ENCODE assay signal across 8 mouse cellular contexts in genomic region chr4:32984801-32985675, GRCm38 (mm10). TPM values are rescaled to one million over a fixed set of nuclear protein-coding genes. Genes with fewer than 3 reads are reported as not detected.
DNase-seq lines count a peak whose midpoint lies in the region; ATAC-seq and TF ChIP-seq lines count a peak whose summit lies in the region.

No protein-coding gene starts in this region.

- H3K4me2 ChIP-seq in liver, embryonic 14.5 days (ENCODE audit: low read depth): peak overlapping the region; percentile 78

- H3K27ac ChIP-seq in embryonic facial prominence, embryonic 10.5 days (replicated peaks): peak overlapping the region; percentile 97
- H3K27ac ChIP-seq in hindbrain, embryonic 10.5 days: peak overlapping the region; percentile 99
- H3K27ac ChIP-seq in liver, embryonic 14.5 days: no peak overlapping the region

- peaks cover 22% of the 10 kb centered on the region for H3K27me3 ChIP-seq in embryonic facial prominence, embryonic 10.5 days (replicated peaks; ENCODE audit: low read depth, poor library complexity, severe bottlenecking)
- peaks cover 14% of the 10 kb centered on the region for H3K27me3 ChIP-seq in hindbrain, embryonic 10.5 days (ENCODE audit: insufficient read depth, poor library complexity, severe bottlenecking)
- peaks cover 41% of the 10 kb centered on the region for H3K27me3 ChIP-seq in liver, embryonic 14.5 days (ENCODE audit: control insufficient read depth, insufficient read depth, low read length)
- H3K27me3 ChIP-seq in splenic B cell, adult 2 months (ENCODE audit: control insufficient read depth, insufficient read depth, low read length, poor library complexity, severe bottlenecking): 0 out of 2 replicates have a peak, but pooled peaks cover 2% of the 10 kb centered on the region

- WGBS in embryonic facial prominence, embryonic 10.5 days: 7% methylated on average over 13 of the region's 13 CpGs
- WGBS in hindbrain, embryonic 10.5 days: 8% methylated on average over 13 of the region's 13 CpGs
- 28% methylated on average over 13 of the region's 13 CpGs for WGBS in liver, embryonic 14.5 days (ENCODE audit: insufficient replicate concordance)

- H3K4me1 ChIP-seq in embryonic facial prominence, embryonic 10.5 days: peaks cover 53% of the 10 kb centered on the region
- peaks cover 51% of the 10 kb centered on the region for H3K4me1 ChIP-seq in hindbrain, embryonic 10.5 days (replicated peaks)
- H3K4me1 ChIP-seq in liver, embryonic 14.5 days (replicated peaks; ENCODE audit: control insufficient read depth in 2 of 2, insufficient read depth in 2 of 2, low read length in 1 of 2): peaks cover 31 to 43% of the 10 kb centered on the region in 2 experiments

- intact Hi-C loops in left cerebral cortex, postnatal 4 days (cut with DNase I): no loop called here

- peak; percentile 6 for DNase-seq in left cerebral cortex, postnatal 4 days
- no peak for DNase-seq in left cerebral cortex, adult 8-10 months (ENCODE audit: low spot score in 2 of 2)
- peak; percentile 60 for DNase-seq in embryonic facial prominence, embryonic 10.5 days (ENCODE audit: low spot score)
- DNase-seq in hindbrain, embryonic 10.5 days (ENCODE audit: low spot score): peak; percentile 34
- no peak for DNase-seq in liver, embryonic 14.5 days (ENCODE audit: low read depth in 3 of 3, low spot score in 3 of 3)
- DNase-seq in splenic B cell, adult 2 months (ENCODE audit: low read depth, low spot score): peak; percentile 12
- DNase-seq in gastrocnemius, adult 8-10 months (ENCODE audit: low spot score in 2 of 2): no peak
- no peak for DNase-seq in adrenal gland, adult 18-20 months (ENCODE audit: low spot score in 2 of 2)

- ATAC-seq in liver, embryonic 14.5 days (ENCODE audit: insufficient read depth): no peak

- TF ChIP-seq CTCF in liver, embryonic 14.5 days (IDR thresholded peaks at IDR 0.05; ENCODE audit: low read depth): peak; percentile 53

- peak overlapping the region; percentile 95 for H3K4me3 ChIP-seq in embryonic facial prominence, embryonic 10.5 days
- H3K4me3 ChIP-seq in hindbrain, embryonic 10.5 days: peak overlapping the region; percentile 91
- H3K4me3 ChIP-seq in liver, embryonic 14.5 days (ENCODE audit: insufficient read depth in 1 of 2, low read depth in 2 of 2, low read length in 2 of 2): peak overlapping the region; percentile 59 to 61

- TF ChIP-seq EP300 in liver, embryonic 14.5 days (IDR thresholded peaks at IDR 0.05; ENCODE audit: low read depth): no peak

- no peaks in the 10 kb centered on the region for H3K9me3 ChIP-seq in embryonic facial prominence, embryonic 10.5 days
- H3K9me3 ChIP-seq in hindbrain, embryonic 10.5 days: no peaks in the 10 kb centered on the region
- no peaks in the 10 kb centered on the region for H3K9me3 ChIP-seq in liver, embryonic 14.5 days (ENCODE audit: control insufficient read depth, low read length)

- H3K36me3 ChIP-seq in embryonic facial prominence, embryonic 10.5 days (replicated peaks): no peaks in the 10 kb centered on the region
- H3K36me3 ChIP-seq in hindbrain, embryonic 10.5 days: no peaks in the 10 kb centered on the region
- H3K36me3 ChIP-seq in liver, embryonic 14.5 days (replicated peaks; ENCODE audit: control insufficient read depth, insufficient read depth, low read depth): no peaks in the 10 kb centered on the region
- H3K36me3 ChIP-seq in splenic B cell, adult 2 months (ENCODE audit: control insufficient read depth, insufficient read depth, low read length, poor library complexity, severe bottlenecking): no peaks in the 10 kb centered on the region

- peak overlapping the region; percentile 53 for H3K9ac ChIP-seq in liver, embryonic 14.5 days (replicated peaks)

RNA-seq across cellular contexts. Expression of gene Rragd, which starts 2.2 kb away (rescaled TPM):
- 10 to 100 TPM; 53.9 to 59.9 TPM for total RNA-seq in left cerebral cortex, postnatal 4 days (2021)
- total RNA-seq in left cerebral cortex, adult 8-10 months (2022): 100 to 1,000 TPM in 2 of 4 experiments, 10 to 100 TPM in 2; 95.8 to 117 (median 104) TPM
- 22.5 and 22.9 TPM in 2 replicates for polyA plus RNA-seq in embryonic facial prominence, embryonic 10.5 days (2016; fragmentation: Nextera tagmentation; extraction: Ambion mirVana)
- polyA plus RNA-seq in hindbrain, embryonic 10.5 days (2016; fragmentation: Nextera tagmentation; extraction: Ambion mirVana): 24.8 and 28.0 TPM in 2 replicates
- polyA plus RNA-seq in liver, embryonic 14.5 days (2012; rRNA removed): 1.4 and 2.4 TPM in 2 replicates
- 2.6 and 4.1 TPM in 2 replicates for polyA plus RNA-seq in liver, embryonic 14.5 days (2014; fragmentation: Nextera tagmentation; extraction: Ambion mirVana)
- 100 to 1,000 TPM; 200 to 232 (median 207) TPM for total RNA-seq in gastrocnemius, adult 8-10 months (2022)
- total RNA-seq in adrenal gland, adult 18-20 months (2021): 10 to 100 TPM; 16.1 to 21.1 TPM

RNA-seq across cellular contexts. Expression of gene Ankrd6, which starts 34.4 kb away (rescaled TPM):
- total RNA-seq in left cerebral cortex, postnatal 4 days (2021): 10 to 100 TPM; 29.7 to 32.8 TPM
- total RNA-seq in left cerebral cortex, adult 8-10 months (2022): 10 to 100 TPM; 40.6 to 48.4 (median 40.7) TPM
- polyA plus RNA-seq in embryonic facial prominence, embryonic 10.5 days (2016; fragmentation: Nextera tagmentation; extraction: Ambion mirVana): 12.2 and 16.4 TPM in 2 replicates
- 24.0 and 27.1 TPM in 2 replicates for polyA plus RNA-seq in hindbrain, embryonic 10.5 days (2016; fragmentation: Nextera tagmentation; extraction: Ambion mirVana)
- 0.19 and 0.31 TPM in 2 replicates for polyA plus RNA-seq in liver, embryonic 14.5 days (2012; rRNA removed)
- polyA plus RNA-seq in liver, embryonic 14.5 days (2014; fragmentation: Nextera tagmentation; extraction: Ambion mirVana): 0.42 and 0.62 TPM in 2 replicates
- 1 to 10 TPM; 3.8 to 5.9 (median 4.8) TPM for total RNA-seq in gastrocnemius, adult 8-10 months (2022)
- total RNA-seq in adrenal gland, adult 18-20 months (2021): 1 to 10 TPM; 2.0 to 3.3 TPM

RNA-seq across cellular contexts. Expression of gene Ube2j1, which starts 46.2 kb away (rescaled TPM):
- total RNA-seq in left cerebral cortex, postnatal 4 days (2021): 100 to 1,000 TPM; 108 to 110 TPM
- total RNA-seq in left cerebral cortex, adult 8-10 months (2022): 100 to 1,000 TPM; 107 to 123 (median 109) TPM
- polyA plus RNA-seq in embryonic facial prominence, embryonic 10.5 days (2016; fragmentation: Nextera tagmentation; extraction: Ambion mirVana): 37.8 and 38.7 TPM in 2 replicates
- 47.4 and 49.0 TPM in 2 replicates for polyA plus RNA-seq in hindbrain, embryonic 10.5 days (2016; fragmentation: Nextera tagmentation; extraction: Ambion mirVana)
- polyA plus RNA-seq in liver, embryonic 14.5 days (2012; rRNA removed): 10.1 and 13.3 TPM in 2 replicates
- polyA plus RNA-seq in liver, embryonic 14.5 days (2014; fragmentation: Nextera tagmentation; extraction: Ambion mirVana): 35.9 and 36.4 TPM in 2 replicates
- total RNA-seq in gastrocnemius, adult 8-10 months (2022): 10 to 100 TPM; 43.6 to 53.6 (median 49.1) TPM
- 10 to 100 TPM; 69.9 to 77.8 TPM for total RNA-seq in adrenal gland, adult 18-20 months (2021)

Comparison
In these comparisons a context has a peak if more than half of its experiments do, and no peak if none do; other contexts are left out.
1. DNase-seq: peak in left cerebral cortex, postnatal 4 days (single experiment), embryonic facial prominence, embryonic 10.5 days (single experiment), hindbrain, embryonic 10.5 days (single experiment) and splenic B cell, adult 2 months (single experiment); none in left cerebral cortex, adult 8-10 months (0 of 2), liver, embryonic 14.5 days (0 of 3), gastrocnemius, adult 8-10 months (0 of 2) and adrenal gland, adult 18-20 months (0 of 2).
2. RNA of gene Ankrd6, which starts 34.4 kb away (total RNA-seq): 40.6 to 48.4 TPM in left cerebral cortex, adult 8-10 months and 29.7 to 32.8 TPM in left cerebral cortex, postnatal 4 days; 3.8 to 5.9 TPM in gastrocnemius, adult 8-10 months and 2.0 to 3.3 TPM in adrenal gland, adult 18-20 months; every median in the first group is over 4 times any median in the second.
3. Peak in every context shown above with its lines, with median percentiles within 50 percentile points of each other: H3K4me3 ChIP-seq.